Comparison of ENCODE assay signal across 21 mouse cellular contexts in the genomic region with DNA sequence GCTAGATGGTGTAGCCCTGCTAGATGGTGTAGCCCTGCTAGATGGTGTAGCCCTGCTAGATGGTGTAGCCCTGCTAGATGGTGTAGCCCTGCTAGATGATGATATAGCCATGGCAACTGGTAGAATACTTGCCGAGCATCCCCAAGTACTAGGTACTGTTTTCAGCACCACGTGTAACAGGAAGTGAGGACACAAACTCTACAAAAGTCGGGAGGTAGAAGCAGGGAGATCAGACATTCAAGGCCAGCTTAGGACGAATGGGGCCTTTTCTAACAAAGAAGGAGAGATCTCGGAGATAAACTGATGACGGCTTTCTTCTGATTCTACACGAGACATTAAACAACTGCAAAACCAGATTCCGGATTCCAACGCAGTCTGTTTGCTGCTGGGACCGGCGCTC. TPM values are rescaled to one million over a fixed set of nuclear protein-coding genes. Genes with fewer than 3 reads are reported as not detected.
"Had no signal": no experiment of that assay in that cellular context is flagged by ENCODE, and none has a peak within 500 bp of the region (broad histone marks: within the 10 kb centered on the region; RNA-seq: fewer than 3 reads in every experiment).

No protein-coding gene starts in this region.

- DNase-seq: kidney, postnatal 25 days; layer of hippocampus, adult 9-11 months; layer of hippocampus, postnatal 36 days; midbrain, embryonic 14.5 days; right cerebral cortex, adult 18-20 months; right cerebral cortex, postnatal 25 days; thymus, postnatal 14 days had no signal

- H3K27ac ChIP-seq: liver, embryonic 14.5 days; neural tube, embryonic 15.5 days had no signal

- H3K4me3 ChIP-seq: limb, embryonic 13.5 days; myocyte; neural tube, embryonic 15.5 days had no signal

- H3K36me3 ChIP-seq: limb, embryonic 13.5 days; neural tube, embryonic 15.5 days had no signal

- H3K9ac ChIP-seq: limb, embryonic 13.5 days; liver, embryonic 14.5 days; neural tube, embryonic 15.5 days had no signal

- H3K27me3 ChIP-seq: neural tube, embryonic 15.5 days had no signal

- H3K9me3 ChIP-seq: limb, embryonic 13.5 days; neural tube, embryonic 15.5 days had no signal

- H3K4me2 ChIP-seq: neural tube, embryonic 15.5 days had no signal

RNA-seq across cellular contexts. Expression of a gene that starts 54.1 kb away (rescaled TPM):
- total RNA-seq: layer of hippocampus, adult 18-20 months; layer of hippocampus, postnatal 36 days; left cerebral cortex, adult 8-10 months; left cerebral cortex, postnatal 25 days; liver, adult 2 months; megakaryocyte-erythroid progenitor cell, adult 5-6 weeks had no signal
- polyA plus RNA-seq: kidney, embryonic 16.5 days; limb, embryonic 13.5 days; liver, adult 2 months; liver, embryonic 14.5 days; lung, embryonic 16.5 days; midbrain, embryonic 14.5 days; myocyte; neural tube, embryonic 11.5 days; neural tube, embryonic 15.5 days; small intestine, adult 2 months; stomach, embryonic 16.5 days had no signal
